Mouse (Mus musculus) myocyte (in vitro differentiated cells): Measurements from ENCODE around the gene Pld5. TPM values are rescaled to one million over a fixed set of nuclear protein-coding genes. Genes with fewer than 3 reads are reported as not detected.

Experiments
- H3K27me3 ChIP-seq: one replicate; pipeline ENCODE4 v1.6.1; 2011; ENCODE audit not compliant: control insufficient read depth, insufficient read depth, insufficient read length
- H3K36me3 ChIP-seq: one replicate; pipeline ENCODE4 v1.6.1; 2011; ENCODE audit not compliant: control insufficient read depth, insufficient read depth
- H3K4me2 ChIP-seq: one replicate; pipeline ENCODE4 v1.6.1; 2011; ENCODE audit warnings: low read depth, control low read depth
- H3K4me3 ChIP-seq: one replicate; pipeline ENCODE4 v1.5.1; 2011; ENCODE audit warnings: mild to moderate bottlenecking, control low read depth, moderate library complexity
- H3K79me2 ChIP-seq: one replicate; pipeline ENCODE4 v1.6.1; 2011; ENCODE audit not compliant: control insufficient read depth, insufficient read depth
- H3ac ChIP-seq: one replicate; pipeline ENCODE4 v1.6.1; 2011; ENCODE audit not compliant: control insufficient read depth, insufficient read length
- CEBPB ChIP-seq: IDR thresholded peaks from 2 replicates; pipeline ENCODE4 v1.6.1; 2011; ENCODE audit warnings: mild to moderate bottlenecking, moderate library complexity; ENCODE audit not compliant: poor library complexity, insufficient read depth, severe bottlenecking
- E2F4 ChIP-seq: IDR thresholded peaks from one replicate; pipeline ENCODE4 v1.6.1; 2011; ENCODE audit warnings: mild to moderate bottlenecking, control low read depth, moderate library complexity; ENCODE audit not compliant: insufficient read depth
- MAX ChIP-seq: IDR thresholded peaks from one replicate; pipeline ENCODE4 v1.6.1; 2011; ENCODE audit warnings: low read depth, mild to moderate bottlenecking, control low read depth
- MYOD1 ChIP-seq, 3 experiments: IDR thresholded peaks; one replicate each; pipeline ENCODE4 v1.6.1; 2011; ENCODE audit warnings: control low read depth in 2 of 3, low read depth in 2 of 3, mild to moderate bottlenecking in 2 of 3, moderate library complexity in 1 of 3; ENCODE audit not compliant: insufficient read length in 2 of 3, control insufficient read depth in 1 of 3
- MYOG ChIP-seq, 3 experiments: IDR thresholded peaks; one replicate each; pipeline ENCODE4 v1.6.1; 2011; ENCODE audit warnings: control low read depth in 2 of 3, low read depth in 2 of 3, mild to moderate bottlenecking in 2 of 3; ENCODE audit not compliant: insufficient read length in 2 of 3, control insufficient read depth in 1 of 3, insufficient read depth in 1 of 3
- POLR2A ChIP-seq: IDR thresholded peaks from one replicate; pipeline ENCODE4 v1.6.1; 2011; ENCODE audit warnings: low read depth, mild to moderate bottlenecking, control low read depth, moderate library complexity; ENCODE audit not compliant: insufficient read length
- POLR2AphosphoS2 ChIP-seq: IDR thresholded peaks from one replicate; pipeline ENCODE4 v1.6.1; 2011; ENCODE audit warnings: low read depth, control low read depth; ENCODE audit not compliant: insufficient read length
- REST ChIP-seq: IDR thresholded peaks from one replicate; pipeline ENCODE4 v1.6.1; 2011; ENCODE audit warnings: mild to moderate bottlenecking, control low read depth, moderate library complexity; ENCODE audit not compliant: insufficient read depth, insufficient read length
- SRF ChIP-seq: IDR thresholded peaks from one replicate; pipeline ENCODE4 v1.6.1; 2011; ENCODE audit warnings: low read depth; ENCODE audit not compliant: control insufficient read depth, insufficient read length
- TCF12 ChIP-seq: IDR thresholded peaks from one replicate; pipeline ENCODE4 v1.6.1; 2011; ENCODE audit warnings: mild to moderate bottlenecking, control low read depth; ENCODE audit not compliant: poor library complexity, insufficient read depth, severe bottlenecking
- TCF3 ChIP-seq: IDR thresholded peaks from one replicate; pipeline ENCODE4 v1.6.1; 2011; ENCODE audit warnings: low read depth, control low read depth; ENCODE audit not compliant: insufficient read length
- USF1 ChIP-seq: IDR thresholded peaks from one replicate; pipeline ENCODE4 v1.6.1; 2011; ENCODE audit warnings: low read depth, mild to moderate bottlenecking, control low read depth, moderate library complexity
- polyA plus RNA-seq: library from polyadenylated mRNA; unstranded; fragments of >200 nt; fragmentation: generic; extraction: Trizol; gene quantifications from one replicate; pipeline ENCODE4 v1.2.1, GENCODE M21; 2012; ENCODE audit warnings: missing spikeins

The Pld5 gene
- polyA plus RNA-seq, 1 experiment = not detected

- no peaks in the 10 kb centered on the region for H3K27me3 ChIP-seq
- H3K36me3 ChIP-seq = no peaks in the 10 kb centered on the region
- no peak overlapping the region for H3K4me2 ChIP-seq
- no peaks in the 10 kb centered on the region for H3K79me2 ChIP-seq
- no peak for TF ChIP-seq TCF12
- no peak for TF ChIP-seq SRF
- TF ChIP-seq CEBPB = no peak
- TF ChIP-seq POLR2A = no peak
- no peak for TF ChIP-seq MYOD1 (IDR thresholded peaks at IDR 0.05; ENCODE audit: control insufficient read depth in 1 of 3, insufficient read length in 2 of 3, low read depth in 2 of 3)
- no peak for TF ChIP-seq E2F4
- no peak for TF ChIP-seq REST
- no peak for TF ChIP-seq TCF3
- no peak for TF ChIP-seq MAX
- no peak for TF ChIP-seq USF1
- TF ChIP-seq MYOG (IDR thresholded peaks at IDR 0.05; ENCODE audit: control insufficient read depth in 1 of 3, insufficient read depth in 1 of 3, insufficient read length in 2 of 3, low read depth in 2 of 3) = no peak
- no peak for TF ChIP-seq POLR2AphosphoS2
- H3ac ChIP-seq = no peak overlapping the region
- H3K4me3 ChIP-seq = no peak overlapping the region
These were observed 80.4 kb downstream of the Pld5 start for GRCm38 (mm10) chr1:176194727-176195126.

- no peaks in the 10 kb centered on the region for H3K79me2 ChIP-seq
- no peak overlapping the region for H3K4me2 ChIP-seq
- H3K27me3 ChIP-seq = no peaks in the 10 kb centered on the region
- no peak overlapping the region for H3K4me3 ChIP-seq
- H3ac ChIP-seq = no peak overlapping the region
- H3K36me3 ChIP-seq = no peaks in the 10 kb centered on the region
- TF ChIP-seq TCF12 = no peak
- no peak for TF ChIP-seq POLR2A
- no peak for TF ChIP-seq MAX
- TF ChIP-seq USF1 = no peak
- no peak for TF ChIP-seq SRF
- TF ChIP-seq E2F4 = no peak
- no peak for TF ChIP-seq MYOD1 (IDR thresholded peaks at IDR 0.05; ENCODE audit: control insufficient read depth in 1 of 3, insufficient read length in 2 of 3, low read depth in 2 of 3)
- TF ChIP-seq CEBPB = no peak
- no peak for TF ChIP-seq POLR2AphosphoS2
- TF ChIP-seq TCF3 = no peak
- no peak for TF ChIP-seq MYOG (IDR thresholded peaks at IDR 0.05; ENCODE audit: control insufficient read depth in 1 of 3, insufficient read depth in 1 of 3, insufficient read length in 2 of 3, low read depth in 2 of 3)
- TF ChIP-seq REST = no peak
These were observed 91.1 kb downstream of the Pld5 start for GRCm38 (mm10) chr1:176183991-176184390.

GRCm38 (mm10) chr1:176174971-176175370 is 100.1 kb downstream of the Pld5 start:
- Histone ChIP-seq H3K4me2 (no peak overlapping the region), H3K27me3 (no peaks in the 10 kb centered on the region), H3K79me2 (no peaks in the 10 kb centered on the region), H3ac (no peak overlapping the region), H3K4me3 (no peak overlapping the region), H3K36me3 (no peaks in the 10 kb centered on the region)
- TF ChIP-seq USF1 (no peak), POLR2AphosphoS2 (no peak), MYOD1 (IDR thresholded peaks at IDR 0.05; ENCODE audit: control insufficient read depth in 1 of 3, insufficient read length in 2 of 3, low read depth in 2 of 3) (no peak), TCF3 (no peak), MYOG (IDR thresholded peaks at IDR 0.05; ENCODE audit: control insufficient read depth in 1 of 3, insufficient read depth in 1 of 3, insufficient read length in 2 of 3, low read depth in 2 of 3) (no peak), TCF12 (no peak), SRF (no peak), POLR2A (no peak), REST (no peak), MAX (no peak), CEBPB (no peak), E2F4 (no peak)

GRCm38 (mm10) chr1:176167784-176168183 is 107.3 kb downstream of the Pld5 start:
- no peak overlapping the region for H3ac ChIP-seq
- H3K36me3 ChIP-seq = no peaks in the 10 kb centered on the region
- no peaks in the 10 kb centered on the region for H3K27me3 ChIP-seq
- H3K79me2 ChIP-seq = no peaks in the 10 kb centered on the region
- no peak for TF ChIP-seq E2F4
- TF ChIP-seq MYOD1 (IDR thresholded peaks at IDR 0.05; ENCODE audit: control insufficient read depth in 1 of 3, insufficient read length in 2 of 3, low read depth in 2 of 3) = no peak
- TF ChIP-seq MYOG (IDR thresholded peaks at IDR 0.05; ENCODE audit: control insufficient read depth in 1 of 3, insufficient read depth in 1 of 3, insufficient read length in 2 of 3, low read depth in 2 of 3) = no peak
- TF ChIP-seq SRF = no peak
- TF ChIP-seq CEBPB = no peak
- no peak for TF ChIP-seq TCF3
- TF ChIP-seq REST = no peak
- no peak for TF ChIP-seq POLR2AphosphoS2
- TF ChIP-seq TCF12 = no peak
- no peak for TF ChIP-seq USF1
- no peak for TF ChIP-seq MAX
- no peak for TF ChIP-seq POLR2A
- no peak overlapping the region for H3K4me3 ChIP-seq
- no peak overlapping the region for H3K4me2 ChIP-seq
